Mouse (Mus musculus) ES-Bruce4 (cell line): ENCODE results near the gene Gm10130.
"Not testable (repeated sequence)": the region's sequence is repeated elsewhere in the genome, so short reads cannot be mapped to it uniquely, and the experiment has no call there.

Experiments
- CTCF ChIP-seq: IDR thresholded peaks from one replicate; pipeline ENCODE4 v1.8.1; 2011; ENCODE audit warnings: low read depth, low read length
- EP300 ChIP-seq: IDR thresholded peaks from 2 replicates; pipeline ENCODE4 v1.6.1; 2011; ENCODE audit warnings: low read depth, low read length; ENCODE audit not compliant: insufficient read depth

GRCm38 (mm10) chr2:150385553-150386106 is 62.1 kb downstream of the Gm10130 start:
- not testable (repeated sequence) for TF ChIP-seq EP300, CTCF
